Mouse (Mus musculus) thymus, adult 2 months (tissue): ENCODE measurements around the gene Gm47985.

Experiments used
- CTCF ChIP-seq: fragments of 200-500 bp; IDR thresholded peaks from 2 replicates; pipeline ENCODE4 v1.5.1; 2012; ENCODE audit warnings: mild to moderate bottlenecking, control low read depth, low read length, moderate library complexity, borderline replicate concordance; ENCODE audit not compliant: control insufficient read depth, poor library complexity, insufficient read depth; ENCODE audit errors: extremely low read depth
- POLR2A ChIP-seq: fragments of 200-500 bp; IDR thresholded peaks from 2 replicates; pipeline ENCODE4 v1.6.1; 2012; ENCODE audit warnings: mild to moderate bottlenecking, low read length, control low read depth, moderate library complexity; ENCODE audit not compliant: control insufficient read depth, poor library complexity, insufficient read depth; ENCODE audit errors: extremely low read depth

- TF ChIP-seq CTCF (no peak), POLR2A (no peak)
Measured at GRCm38 (mm10) chr1:151232346-151232745, 50.0 kb downstream of the Gm47985 start.
